ENCODE assay signal across 25 mouse cellular contexts in the genomic region with DNA sequence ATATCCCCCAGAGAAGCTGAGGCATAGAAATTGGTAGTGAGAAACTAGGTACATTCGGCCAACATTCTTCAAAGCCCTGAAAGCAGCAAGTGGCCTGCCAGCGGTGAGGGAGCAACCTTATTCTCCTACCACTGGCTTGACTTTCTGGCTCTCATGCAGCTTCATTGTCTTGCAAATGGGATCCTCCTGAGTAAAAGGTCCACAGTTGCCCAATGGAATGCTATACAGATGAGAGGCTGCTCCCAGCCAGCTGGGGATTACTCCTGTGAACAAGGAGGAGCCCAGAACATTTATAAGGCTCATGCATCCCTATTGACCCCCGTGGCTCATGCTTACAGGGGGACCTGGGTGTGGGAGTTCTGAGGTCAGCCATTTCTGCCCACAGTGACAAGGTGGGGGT.
DNase-seq lines count a peak whose midpoint lies in the region; ATAC-seq and TF ChIP-seq lines count a peak whose summit lies in the region.
"Had no signal": no experiment of that assay in that cellular context is flagged by ENCODE, and none has a peak within 500 bp of the region (broad histone marks: within the 10 kb centered on the region; RNA-seq: fewer than 3 reads in every experiment).

No protein-coding gene starts in this region.

- no peaks in the 10 kb centered on the region for H3K36me3 ChIP-seq in ES-E14 (ENCODE audit: control insufficient read depth, insufficient read depth, low read length, poor library complexity, severe bottlenecking)
- H3K36me3 ChIP-seq: G1E had no signal

- no peaks in the 10 kb centered on the region for H3K9me3 ChIP-seq in ES-E14 (ENCODE audit: control insufficient read depth, insufficient read depth, low read depth, low read length)

- no peak overlapping the region for H3K4me3 ChIP-seq in ES-E14 (ENCODE audit: insufficient read depth in 1 of 2, low read depth in 1 of 2, low read length in 2 of 2, poor library complexity in 1 of 2, severe bottlenecking in 1 of 2)

- DNase-seq in ES-CJ7 (ENCODE audit: low read depth, low spot score) (peak; percentile 64), ES-E14 (ENCODE audit: low read depth, low spot score) (peak; percentile 26), R1 (ENCODE audit: low read depth, low spot score) (peak; percentile 93), ZHBTc4 (ENCODE audit: low read depth, low spot score) (peak; percentile 76)
- no peak for DNase-seq in cerebellum, adult 9-10 months
- DNase-seq in heart, postnatal 14 days: no peak
- no peak for DNase-seq in left cerebral cortex, adult 11 months (ENCODE audit: low spot score)
- DNase-seq: adrenal gland, adult 2 months; adrenal gland, adult 8-10 months; adrenal gland, postnatal 10 days; adrenal gland, postnatal 14 days; adrenal gland, postnatal 25 days; adrenal gland, postnatal 36 days; B cell, adult 2 months; cerebellum, adult 11 months; cerebellum, adult 11-12 months; cerebellum, adult 18-20 months; cerebellum, adult 2 months; cerebellum, adult 8-10 months; cerebellum, adult 9-11 months had no signal

- ATAC-seq in erythroblast, adult 5-6 weeks (replicated peaks; ENCODE audit: low FRiP score, poor library complexity, severe bottlenecking): no peak
- ATAC-seq: activated CD4-positive, CD25-positive, alpha-beta regulatory T cell, adult 4 months; CD4-positive, CD25-positive, alpha-beta regulatory T cell, adult 4 months; Patski had no signal

- H3K4me1 ChIP-seq in ES-E14 (ENCODE audit: control insufficient read depth in 2 of 2, insufficient read depth in 2 of 2, low read length in 2 of 2, poor library complexity in 1 of 2): peaks cover 3 to 4% of the 10 kb centered on the region in 2 experiments; a peak in 3 of 4 replicates

- H3K9ac ChIP-seq in ES-E14 (ENCODE audit: insufficient read depth, low read depth, low read length, poor library complexity, severe bottlenecking): no peak overlapping the region

- H3K27ac ChIP-seq in ES-E14 (ENCODE audit: insufficient read depth, low read depth, low read length, poor library complexity, severe bottlenecking): no peak overlapping the region

- in situ Hi-C loops in ES-E14 (cut with MboI; ENCODE audit: low sequenced_read_pairs in 2 of 2, unreplicated experiment in 2 of 2): no loop called here

- intact Hi-C loops in heart, postnatal 14 days (cut with DNase I): no loop called here

TF ChIP-seq in ES-E14, 5 proteins besides CTCF, POLR2A, EP300 and RAD21:
- no peak for TF ChIP-seq CHD2 (IDR thresholded peaks at IDR 0.05; ENCODE audit: low read depth, low read length)
- TF ChIP-seq MAFK (IDR thresholded peaks at IDR 0.05; ENCODE audit: insufficient read depth, low read depth, low read length): no peak
- TF ChIP-seq ZNF384 (IDR thresholded peaks at IDR 0.05; ENCODE audit: low read depth, low read length): no peak
- no peak for TF ChIP-seq ZC3H11A (IDR thresholded peaks at IDR 0.05; ENCODE audit: borderline replicate concordance, low read depth, low read length)
- TF ChIP-seq HCFC1 (IDR thresholded peaks at IDR 0.05; ENCODE audit: borderline replicate concordance, insufficient read depth, low read length): no peak

Comparison
In these comparisons a context has a peak if more than half of its experiments do, and no peak if none do; other contexts are left out.
1. DNase-seq: peak in ES-CJ7 (single experiment), ES-E14 (single experiment), R1 (single experiment) and ZHBTc4 (single experiment); none in cerebellum, adult 9-10 months (single experiment), heart, postnatal 14 days (0 of 2) and left cerebral cortex, adult 11 months (single experiment).